Mouse (Mus musculus): ENCODE data around the gene Slc25a26. TPM values are rescaled to one million over a fixed set of nuclear protein-coding genes. Genes with fewer than 3 reads are reported as not detected.
A peak's percentile ranks its signal among the peaks of the same experiment; 100 is the strongest.

The Slc25a26 gene
- polyA plus RNA-seq (2016; fragmentation: Nextera tagmentation; extraction: Ambion mirVana) = 11.3 and 12.8 TPM in 2 replicates

DNA sequence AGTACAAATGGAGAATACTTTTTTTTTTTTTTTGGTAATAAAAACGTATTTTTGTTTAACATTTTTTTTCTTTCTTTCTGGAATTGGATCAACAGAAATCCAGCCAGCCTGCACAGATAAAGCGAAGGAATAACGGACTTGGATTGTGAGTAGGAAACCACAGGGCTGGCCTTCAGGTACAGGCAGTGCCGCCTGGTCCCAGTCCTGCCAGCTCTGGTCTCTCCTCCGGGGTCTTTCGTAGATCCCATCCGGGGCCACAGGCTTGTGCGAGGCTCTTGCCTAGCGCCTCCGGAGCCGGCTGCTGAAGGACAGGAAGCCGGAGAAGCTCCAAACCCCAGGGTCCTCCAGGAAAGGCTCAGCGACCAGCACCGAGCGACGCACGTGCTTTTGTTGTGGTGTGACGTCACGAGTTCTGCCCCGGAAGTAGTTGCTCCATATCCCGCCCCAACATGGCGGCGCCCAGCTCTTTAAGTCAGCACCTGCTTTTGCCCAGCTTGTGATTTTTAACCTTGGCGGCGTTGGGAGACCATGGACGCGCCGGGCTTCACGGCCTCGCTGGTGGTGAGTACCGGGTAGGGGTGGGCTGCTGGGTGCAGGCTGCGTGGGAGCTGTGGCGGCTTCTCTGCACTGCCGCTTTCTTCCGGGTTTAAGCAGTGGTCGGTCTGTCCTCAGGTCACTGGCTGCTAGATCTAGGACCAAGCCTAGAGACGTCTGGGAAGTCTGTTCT lies at the start of gene Slc25a26:
Slc25a26 (plus strand) TSS at position 435 of the 727 bp plus-strand sequence.
- peak; percentile 96 for DNase-seq (ENCODE audit: low spot score)
- H3K27ac ChIP-seq = peak within 1 kb of the TSS; percentile 88

GRCm38 (mm10) chr6:94464037-94464891 lies 35.9 kb upstream of the Slc25a26 start:
- peak overlapping the region; percentile 31 for H3K4me3 ChIP-seq
- DNase-seq (ENCODE audit: low spot score) = no peak
- H3K36me3 ChIP-seq = no peaks in the 10 kb centered on the region
- WGBS = 19% methylated on average over 12 of the region's 12 CpGs
- peak overlapping the region; percentile 43 for H3K27ac ChIP-seq
- no peaks in the 10 kb centered on the region for H3K27me3 ChIP-seq (ENCODE audit: insufficient read depth, poor library complexity, severe bottlenecking)
- peaks cover 21% of the 10 kb centered on the region for H3K4me1 ChIP-seq
- H3K9me3 ChIP-seq = no peaks in the 10 kb centered on the region

More for the DNA sequence above, at the start of gene Slc25a26:
- Histone ChIP-seq H3K36me3 (no peaks in the 10 kb centered on the region), H3K27me3 (ENCODE audit: insufficient read depth, poor library complexity, severe bottlenecking) (no peaks in the 10 kb centered on the region), H3K9me3 (no peaks in the 10 kb centered on the region), H3K4me1 (peaks cover 6% of the 10 kb centered on the region), H3K4me3 (peak within 1 kb of the TSS; percentile 84)
- WGBS = under 1% methylated on average over 37 of the region's 37 CpGs

DNA sequence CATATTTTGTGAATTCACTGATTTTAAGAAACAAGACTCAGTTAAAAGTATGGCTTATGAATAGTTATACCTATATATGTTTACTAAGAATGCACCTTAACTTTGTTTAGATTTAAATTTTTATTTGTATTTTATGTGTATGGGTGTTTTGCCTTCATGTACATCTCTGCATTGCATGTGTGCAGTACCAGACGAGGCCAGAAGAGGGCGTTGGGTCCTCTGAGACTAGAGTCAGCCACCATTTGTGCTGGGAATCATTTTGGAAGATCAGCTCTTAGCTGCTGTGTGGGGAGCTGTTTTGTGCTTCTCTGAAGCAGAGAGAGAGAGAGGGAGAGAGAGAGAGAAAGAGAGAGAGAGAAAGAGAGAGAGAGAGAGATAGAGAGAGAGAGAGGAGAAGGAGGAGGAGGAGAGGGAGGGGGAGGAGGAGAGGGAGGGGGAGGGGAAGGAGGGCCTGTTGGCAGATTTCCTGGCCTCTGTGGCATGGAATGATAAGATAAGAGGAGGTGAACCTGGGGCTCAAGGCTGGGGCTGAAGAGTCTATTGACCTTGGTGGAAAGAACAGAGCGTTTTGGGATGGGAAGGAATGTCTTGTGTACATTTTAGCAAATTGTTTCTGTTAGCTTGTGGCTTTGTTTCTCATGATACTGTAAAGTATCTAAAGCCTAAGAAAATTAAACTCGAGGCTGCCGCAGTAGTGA lies 33.5 kb upstream of the Slc25a26 start:
- no peaks in the 10 kb centered on the region for H3K27me3 ChIP-seq (ENCODE audit: insufficient read depth, poor library complexity, severe bottlenecking)
- DNase-seq (ENCODE audit: low spot score) = peak; percentile 78
- peaks cover 21% of the 10 kb centered on the region for H3K4me1 ChIP-seq
- H3K4me3 ChIP-seq = no peak overlapping the region
- no peaks in the 10 kb centered on the region for H3K36me3 ChIP-seq
- WGBS = 31% methylated on average over 5 of the region's 5 CpGs
- peak overlapping the region; percentile 29; the same call in 1 of the 2 replicates for H3K27ac ChIP-seq
- no peaks in the 10 kb centered on the region for H3K9me3 ChIP-seq

- H3K27me3 ChIP-seq (ENCODE audit: insufficient read depth, poor library complexity, severe bottlenecking) = no peaks in the 10 kb centered on the region
- H3K27ac ChIP-seq = no peak overlapping the region
- H3K9me3 ChIP-seq = no peaks in the 10 kb centered on the region
- H3K36me3 ChIP-seq = no peaks in the 10 kb centered on the region
- DNase-seq (ENCODE audit: low spot score) = no peak
- H3K4me3 ChIP-seq = no peak overlapping the region
- WGBS = 63% methylated on average over 2 of the region's 2 CpGs
- H3K4me1 ChIP-seq = no peaks in the 10 kb centered on the region
Measured at GRCm38 (mm10) chr6:94492739-94493138, 7.4 kb upstream of the Slc25a26 start.

- Histone ChIP-seq H3K36me3 (0 out of 2 replicates have a peak, but pooled peaks cover 4% of the 10 kb centered on the region), H3K27me3 (ENCODE audit: insufficient read depth, poor library complexity, severe bottlenecking) (no peaks in the 10 kb centered on the region), H3K4me1 (peaks cover 6% of the 10 kb centered on the region), H3K9me3 (no peaks in the 10 kb centered on the region), H3K27ac (no peak overlapping the region), H3K4me3 (no peak overlapping the region)
- peak; percentile 9 for DNase-seq (ENCODE audit: low spot score)
- 76% methylated on average over 6 of the region's 6 CpGs for WGBS
Measured at GRCm38 (mm10) chr6:94503963-94504362, 3.8 kb downstream of the Slc25a26 start.

DNA sequence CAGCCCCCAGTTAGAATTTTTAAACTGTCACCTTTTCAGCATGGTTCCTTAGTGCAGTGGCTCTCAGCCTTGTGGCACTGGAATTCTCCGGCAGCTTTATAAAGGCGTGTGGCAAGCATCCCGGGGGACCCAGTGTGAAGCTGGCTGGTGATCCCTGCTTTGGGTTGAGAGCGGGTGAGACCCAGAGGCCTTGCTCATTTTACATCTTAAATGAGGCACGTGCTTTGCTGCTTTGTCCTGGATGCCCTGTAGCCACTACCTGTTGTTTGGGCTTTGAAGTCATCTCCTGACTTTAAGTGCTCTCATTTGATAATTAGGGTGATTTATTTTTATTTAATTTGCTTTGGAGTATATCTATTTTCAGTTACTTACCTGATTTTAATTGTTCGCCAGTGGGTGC lies 7.8 kb downstream of the Slc25a26 start:
- Histone ChIP-seq H3K36me3 (0 out of 2 replicates have a peak, but pooled peaks cover 11% of the 10 kb centered on the region), H3K9me3 (no peaks in the 10 kb centered on the region), H3K27ac (no peak overlapping the region), H3K4me1 (no peaks in the 10 kb centered on the region), H3K27me3 (ENCODE audit: insufficient read depth, poor library complexity, severe bottlenecking) (no peaks in the 10 kb centered on the region), H3K4me3 (no peak overlapping the region)
- DNase-seq (ENCODE audit: low spot score) = peak; percentile 59
- WGBS = 86% methylated on average over 6 of the region's 6 CpGs

DNA sequence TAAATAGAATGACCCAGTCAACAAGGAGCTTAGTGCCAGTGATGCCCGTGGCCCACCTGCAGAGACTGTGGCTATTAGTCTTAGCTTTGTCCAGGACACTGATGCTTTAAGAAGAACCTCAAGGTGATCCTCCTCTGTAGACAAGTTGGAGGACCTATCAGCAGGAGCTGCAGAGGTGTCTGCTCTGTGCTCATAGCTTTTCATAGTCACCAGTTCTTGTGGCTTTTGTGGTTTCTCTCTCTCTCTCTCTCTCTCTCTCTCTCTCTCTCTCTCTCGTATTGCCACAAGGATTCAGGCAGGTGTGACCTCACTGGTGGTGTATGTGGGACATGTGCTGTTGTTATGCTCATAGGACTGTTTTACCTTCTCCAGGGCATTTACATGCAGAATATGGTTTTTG lies 8.7 kb downstream of the Slc25a26 start:
- H3K9me3 ChIP-seq = no peaks in the 10 kb centered on the region
- 82% methylated on average over 2 of the region's 2 CpGs for WGBS

GRCm38 (mm10) chr6:94509220-94509619 lies 9.1 kb downstream of the Slc25a26 start:
- WGBS = 84% methylated on average over 6 of the region's 6 CpGs
- Histone ChIP-seq H3K27ac (no peak overlapping the region), H3K9me3 (no peaks in the 10 kb centered on the region), H3K4me3 (no peak overlapping the region), H3K4me1 (no peaks in the 10 kb centered on the region), H3K36me3 (0 out of 2 replicates have a peak, but pooled peaks cover 14% of the 10 kb centered on the region), H3K27me3 (ENCODE audit: insufficient read depth, poor library complexity, severe bottlenecking) (no peaks in the 10 kb centered on the region)
- peak; percentile 25 for DNase-seq (ENCODE audit: low spot score)

More for the DNA sequence above, 8.7 kb downstream of the Slc25a26 start:
- Histone ChIP-seq H3K4me3 (no peak overlapping the region), H3K27ac (no peak overlapping the region), H3K27me3 (ENCODE audit: insufficient read depth, poor library complexity, severe bottlenecking) (no peaks in the 10 kb centered on the region), H3K36me3 (0 out of 2 replicates have a peak, but pooled peaks cover 14% of the 10 kb centered on the region), H3K4me1 (no peaks in the 10 kb centered on the region)
- peak; percentile 51 for DNase-seq (ENCODE audit: low spot score)

DNA sequence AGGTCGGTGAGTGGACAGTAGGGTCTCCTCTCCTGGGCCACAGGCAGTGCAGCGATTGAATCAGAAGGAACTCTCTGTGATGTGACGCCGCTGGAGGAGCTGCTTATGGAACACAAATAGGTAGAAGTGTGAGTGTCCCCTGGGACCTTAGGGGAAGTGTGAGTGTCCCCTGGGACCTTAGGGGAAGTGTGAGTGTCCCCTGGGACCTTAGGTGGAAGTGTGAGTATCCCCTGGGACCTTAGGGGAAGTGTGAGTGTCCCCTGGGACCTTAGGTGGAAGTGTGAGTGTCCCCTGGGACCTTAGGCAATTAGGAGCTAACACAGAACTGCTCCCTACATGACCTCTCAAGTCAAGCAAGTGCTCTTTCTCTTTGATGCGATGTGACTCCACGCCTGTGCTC lies 18.0 kb downstream of the Slc25a26 start:
- no peak for DNase-seq (ENCODE audit: low spot score)
- no peak overlapping the region for H3K27ac ChIP-seq
- H3K4me3 ChIP-seq = no peak overlapping the region
- H3K27me3 ChIP-seq (ENCODE audit: insufficient read depth, poor library complexity, severe bottlenecking) = no peaks in the 10 kb centered on the region
- 0 out of 2 replicates have a peak, but pooled peaks cover 4% of the 10 kb centered on the region for H3K4me1 ChIP-seq
- 0 out of 2 replicates have a peak, but pooled peaks cover 2% of the 10 kb centered on the region for H3K36me3 ChIP-seq
- 90% methylated on average over 6 of the region's 6 CpGs for WGBS
- no peaks in the 10 kb centered on the region for H3K9me3 ChIP-seq

GRCm38 (mm10) chr6:94524335-94524734 lies 24.2 kb downstream of the Slc25a26 start:
- H3K27me3 ChIP-seq (ENCODE audit: insufficient read depth, poor library complexity, severe bottlenecking) = no peaks in the 10 kb centered on the region
- no peaks in the 10 kb centered on the region for H3K36me3 ChIP-seq
- no peak for DNase-seq (ENCODE audit: low spot score)
- H3K27ac ChIP-seq = no peak overlapping the region
- 25% methylated on average over 2 of the region's 2 CpGs for WGBS
- 0 out of 2 replicates have a peak, but pooled peaks cover 4% of the 10 kb centered on the region for H3K4me1 ChIP-seq
- H3K4me3 ChIP-seq = no peak overlapping the region
- no peaks in the 10 kb centered on the region for H3K9me3 ChIP-seq

DNA sequence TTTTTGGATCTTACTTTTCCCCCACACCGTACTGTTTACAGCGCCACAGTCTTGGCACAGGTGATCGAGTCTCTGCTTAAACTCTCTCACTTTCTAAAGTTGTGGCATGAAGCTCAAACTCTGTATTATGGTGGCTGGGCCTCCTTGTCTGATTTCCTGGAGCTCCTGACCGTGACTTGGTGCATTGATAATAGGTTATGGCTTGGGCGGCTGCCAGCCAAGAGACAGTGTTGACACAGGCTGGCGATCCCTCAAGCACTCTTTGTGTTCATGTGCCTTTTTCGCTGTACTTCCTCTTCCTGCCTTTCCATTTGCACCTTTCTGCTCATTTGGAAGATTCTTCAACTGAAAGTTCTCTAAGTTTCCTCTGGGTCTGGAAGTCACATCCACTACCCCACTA lies 30.6 kb downstream of the Slc25a26 start:
- WGBS = 80% methylated on average over 7 of the region's 7 CpGs
- H3K4me1 ChIP-seq = no peaks in the 10 kb centered on the region

DNA sequence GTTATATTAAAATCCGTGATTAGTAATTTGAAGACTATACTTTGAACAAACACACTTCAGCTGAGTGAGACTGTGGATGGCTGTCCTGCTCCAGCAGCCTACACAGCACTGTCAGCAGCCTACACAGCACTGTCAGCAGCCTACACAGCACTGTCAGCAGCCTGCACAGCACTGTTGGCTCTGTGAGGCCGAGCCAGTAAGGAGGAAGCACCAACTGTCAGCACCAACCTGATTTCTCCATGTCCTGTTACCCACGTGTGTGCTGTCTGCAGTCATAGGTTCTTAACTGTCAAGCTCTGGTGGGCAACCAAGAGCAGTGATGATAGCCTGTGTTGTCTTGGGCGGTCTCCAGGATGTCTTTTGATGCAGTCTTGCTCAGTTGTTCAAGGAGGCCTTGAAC lies 32.0 kb downstream of the Slc25a26 start:
- 72% methylated on average over 4 of the region's 4 CpGs for WGBS
- Histone ChIP-seq H3K27ac (no peak overlapping the region), H3K27me3 (ENCODE audit: insufficient read depth, poor library complexity, severe bottlenecking) (no peaks in the 10 kb centered on the region), H3K9me3 (no peaks in the 10 kb centered on the region), H3K36me3 (peaks cover 5% of the 10 kb centered on the region; the same call in 1 of the 2 replicates), H3K4me3 (no peak overlapping the region), H3K4me1 (no peaks in the 10 kb centered on the region)
- no peak for DNase-seq (ENCODE audit: low spot score)

More for the DNA sequence above, 30.6 kb downstream of the Slc25a26 start:
- no peak for DNase-seq (ENCODE audit: low spot score)
- H3K27me3 ChIP-seq (ENCODE audit: insufficient read depth, poor library complexity, severe bottlenecking) = no peaks in the 10 kb centered on the region
- H3K9me3 ChIP-seq = no peaks in the 10 kb centered on the region
- no peak overlapping the region for H3K27ac ChIP-seq
- no peak overlapping the region for H3K4me3 ChIP-seq
- peaks cover under 1% of the 10 kb centered on the region; the same call in 1 of the 2 replicates for H3K36me3 ChIP-seq
